Mouse (Mus musculus) fat pad, adult 2 months (tissue): ENCODE measurements at regions not wholly inside any gene's neighbourhood (a gene's known extent, or its start where the extent isn't known, plus 50 kb on each side); places are given as distances from the start of the nearest gene placed in this dataset.

Source experiments
- DNase-seq: peaks from one replicate; pipeline ENCODE4 v3.0.0-alpha.2; 2011; ENCODE audit warnings: low read depth, low spot score; ENCODE audit errors: extremely low read depth

GRCm38 (mm10) chr6:4398599-4398980 lies 106.0 kb upstream of the Col1a2 start:
- DNase-seq, result no peak

- DNase-seq, result no peak
Measured at GRCm38 (mm10) chr6:4405301-4405700, 99.3 kb upstream of the Col1a2 start.

GRCm38 (mm10) chr6:4407748-4408147 lies 96.9 kb upstream of the Col1a2 start:
- no peak for DNase-seq

- DNase-seq, result no peak
Measured at GRCm38 (mm10) chr6:4413201-4413600, 91.4 kb upstream of the Col1a2 start.

- no peak for DNase-seq
Measured at GRCm38 (mm10) chr6:4414166-4414565, 90.4 kb upstream of the Col1a2 start.

GRCm38 (mm10) chr6:4415206-4415605 lies 89.4 kb upstream of the Col1a2 start:
- no peak for DNase-seq

GRCm38 (mm10) chr6:4417247-4417709 lies 87.3 kb upstream of the Col1a2 start:
- DNase-seq, result no peak

GRCm38 (mm10) chr6:4418376-4418775 lies 86.2 kb upstream of the Col1a2 start:
- no peak for DNase-seq

- DNase-seq, result no peak
Measured at GRCm38 (mm10) chr6:4418941-4419351, 85.7 kb upstream of the Col1a2 start.

- DNase-seq, result no peak
Measured at GRCm38 (mm10) chr6:4421466-4421865, 83.1 kb upstream of the Col1a2 start.

GRCm38 (mm10) chr6:4427122-4427521 lies 77.5 kb upstream of the Col1a2 start:
- DNase-seq, result no peak

- peak; percentile 7 for DNase-seq
Measured at GRCm38 (mm10) chr6:4430704-4431310, 73.8 kb upstream of the Col1a2 start.

GRCm38 (mm10) chr6:4432192-4432591 lies 72.4 kb upstream of the Col1a2 start:
- DNase-seq, result no peak

GRCm38 (mm10) chr6:4436439-4436838 lies 68.2 kb upstream of the Col1a2 start:
- DNase-seq, result no peak

- DNase-seq, result no peak
Measured at GRCm38 (mm10) chr6:4436874-4437273, 67.7 kb upstream of the Col1a2 start.

- no peak for DNase-seq
Measured at GRCm38 (mm10) chr6:4441618-4442167, 62.9 kb upstream of the Col1a2 start.

GRCm38 (mm10) chr6:4445906-4446305 lies 58.7 kb upstream of the Col1a2 start:
- no peak for DNase-seq

- no peak for DNase-seq
Measured at GRCm38 (mm10) chr6:4451227-4451626, 53.4 kb upstream of the Col1a2 start.
